Mouse (Mus musculus): Measurements from ENCODE around the gene Ric8b.

- TF ChIP-seq POLR2A (IDR thresholded peaks at IDR 0.05; ENCODE audit: borderline replicate concordance, extremely low read depth, insufficient read depth, insufficient read length, poor library complexity, severe bottlenecking) (no peak), CTCF (IDR thresholded peaks at IDR 0.05; ENCODE audit: borderline replicate concordance, extremely low read depth, insufficient read depth, insufficient read length) (no peak)
These were observed 20.2 kb upstream of the Ric8b start for GRCm38 (mm10) chr10:84896941-84897930.

Measured in brain, embryonic 14.5 days (tissue).